Mouse (Mus musculus): ENCODE measurements around the gene Tsga10.
"Not testable (repeated sequence)": the region's sequence is repeated elsewhere in the genome, so short reads cannot be mapped to it uniquely, and the experiment has no call there.

Gene Tsga10

GRCm38 (mm10) chr1:37721092-37721491 lies 145.1 kb downstream of the Tsga10 start:
- no peak for DNase-seq (ENCODE audit: low read depth in 2 of 2, low spot score in 2 of 2)

DNA sequence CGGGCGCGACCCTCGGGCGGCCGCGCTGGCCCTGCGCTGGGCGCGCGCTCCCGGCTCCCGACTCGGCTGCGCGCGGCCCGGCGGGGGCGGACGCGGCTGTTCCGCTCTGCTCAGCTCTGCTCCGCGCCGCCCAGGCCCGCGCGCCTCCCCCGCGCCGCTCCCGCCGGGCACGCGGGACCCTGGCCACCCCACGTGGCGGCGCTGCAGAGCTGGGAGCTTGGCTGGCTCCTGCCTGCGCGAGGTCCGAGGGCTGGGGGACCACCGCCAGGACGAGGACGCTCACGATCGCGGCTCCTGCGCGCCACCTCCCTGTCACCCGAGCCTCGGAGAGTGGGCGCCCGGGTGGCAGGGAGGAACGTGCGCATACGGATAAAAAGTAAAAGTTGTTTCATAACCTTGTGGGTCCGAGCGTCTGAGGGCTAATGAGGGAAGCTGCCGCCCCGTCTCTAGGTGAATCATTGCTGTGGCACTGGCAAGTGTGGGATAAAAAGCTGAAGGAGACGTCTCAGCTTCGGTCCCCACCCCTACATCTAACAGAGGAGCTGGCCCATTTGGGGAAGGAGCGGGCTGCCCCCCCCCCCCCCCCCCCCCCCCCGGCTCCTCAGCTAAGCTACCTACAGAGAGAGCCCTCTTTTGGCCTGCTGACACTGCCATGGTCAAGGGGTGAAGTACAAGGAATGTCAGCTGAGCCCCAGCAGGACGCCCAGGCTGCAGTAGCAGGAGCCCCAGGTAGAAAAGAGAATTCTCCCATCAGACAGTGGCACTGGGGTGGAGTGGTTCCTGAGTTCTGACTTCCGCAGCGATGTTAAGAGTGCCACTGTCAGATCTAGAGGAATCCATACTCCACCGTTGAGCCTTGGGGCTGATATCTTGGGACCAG lies 146.2 kb downstream of the Tsga10 start, which contains the start of gene 2010300C02Rik:
2010300C02Rik (minus strand) TSS at position 325 of the 880 bp plus-strand sequence.
- DNase-seq (ENCODE audit: low read depth in 2 of 2, low spot score in 2 of 2), result no peak

GRCm38 (mm10) chr1:37719030-37719723 lies 147.1 kb downstream of the Tsga10 start:
- DNase-seq (ENCODE audit: low read depth in 2 of 2, low spot score in 2 of 2), result no peak

- DNase-seq (ENCODE audit: low read depth in 2 of 2, low spot score in 2 of 2), result no peak
Observed at GRCm38 (mm10) chr1:37718516-37718915, 147.7 kb downstream of the Tsga10 start.

GRCm38 (mm10) chr1:37717415-37718195 lies 148.6 kb downstream of the Tsga10 start:
- no peak for DNase-seq (ENCODE audit: low read depth in 2 of 2, low spot score in 2 of 2)

DNA sequence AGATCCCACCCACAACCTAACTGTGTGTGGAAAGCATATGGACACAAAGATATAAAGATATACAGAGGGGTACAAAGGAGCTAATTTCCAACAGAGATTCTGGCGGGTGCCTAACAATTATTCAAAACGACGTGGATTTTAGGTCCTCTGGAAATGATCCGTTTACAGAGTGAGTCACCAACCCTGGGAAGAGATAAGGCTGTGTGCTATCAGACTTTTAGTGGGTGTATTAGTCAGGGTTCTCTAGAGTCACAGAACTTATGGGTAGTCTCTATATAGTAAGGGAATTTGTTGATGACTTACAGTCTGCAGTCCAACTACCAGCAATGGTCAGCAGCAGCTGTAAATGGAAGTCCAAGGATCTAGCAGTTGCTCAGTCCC lies 153.9 kb downstream of the Tsga10 start:
- not testable (repeated sequence) for DNase-seq (ENCODE audit: low read depth in 2 of 2, low spot score in 2 of 2)

- no peak for DNase-seq (ENCODE audit: low read depth in 2 of 2, low spot score in 2 of 2)
Observed at GRCm38 (mm10) chr1:37711596-37712356, 154.5 kb downstream of the Tsga10 start.

DNA sequence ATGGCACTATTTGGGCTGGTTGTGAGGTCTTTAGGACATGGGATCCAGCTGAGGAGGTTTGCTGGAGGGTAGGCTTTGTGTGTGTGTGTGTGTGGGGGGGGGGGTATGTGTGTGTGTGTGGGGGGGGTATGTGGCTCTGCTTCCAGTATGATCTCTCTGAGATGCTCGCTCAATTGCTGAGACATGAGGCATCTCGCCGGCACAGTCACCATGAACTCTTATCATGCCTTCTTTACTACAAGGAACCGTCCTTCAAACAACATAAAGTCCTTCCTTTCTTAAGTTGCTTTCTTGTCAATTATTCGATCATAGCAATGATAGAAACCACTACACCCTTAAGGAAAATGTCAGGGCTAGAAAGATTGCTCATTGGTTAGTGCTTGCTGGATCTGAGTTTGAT lies 155.1 kb downstream of the Tsga10 start:
- DNase-seq (ENCODE audit: low read depth in 2 of 2, low spot score in 2 of 2), result no peak

- DNase-seq (ENCODE audit: low read depth in 2 of 2, low spot score in 2 of 2), result no peak
Observed at GRCm38 (mm10) chr1:37709736-37710135, 156.5 kb downstream of the Tsga10 start.

GRCm38 (mm10) chr1:37708270-37708955 lies 157.8 kb downstream of the Tsga10 start:
- no peak for DNase-seq (ENCODE audit: low read depth in 2 of 2, low spot score in 2 of 2)
